Mouse (Mus musculus) lung, adult 2 months (tissue): ENCODE data around the gene Paxx.
A peak's percentile ranks its signal among the peaks of the same experiment; 100 is the strongest.

ENCODE experiments used
- CTCF ChIP-seq: fragments of 200-500 bp; IDR thresholded peaks from 2 replicates; pipeline ENCODE4 v1.5.1; 2011; ENCODE audit warnings: mild to moderate bottlenecking, low read length, control low read depth; ENCODE audit not compliant: insufficient read depth
- POLR2A ChIP-seq: fragments of 200-500 bp; IDR thresholded peaks from 2 replicates; pipeline ENCODE4 v1.6.1; 2011; ENCODE audit warnings: low read depth, mild to moderate bottlenecking, control low read depth, low read length, borderline replicate concordance; ENCODE audit errors: extremely low read depth

GRCm38 (mm10) chr2:25456205-25456953 lies 4.5 kb downstream of the Paxx start, which contains the start of gene Clic3:
- TF ChIP-seq CTCF (no peak), POLR2A (peak; percentile 80; the same call in 1 of the 2 replicates)
